Mouse (Mus musculus): ENCODE results near the gene Rpl18. TPM values are rescaled to one million over a fixed set of nuclear protein-coding genes. Genes with fewer than 3 reads are reported as not detected.

Gene Rpl18
- polyA plus RNA-seq, 1 experiment from 2014 or later: 538 TPM

DNA sequence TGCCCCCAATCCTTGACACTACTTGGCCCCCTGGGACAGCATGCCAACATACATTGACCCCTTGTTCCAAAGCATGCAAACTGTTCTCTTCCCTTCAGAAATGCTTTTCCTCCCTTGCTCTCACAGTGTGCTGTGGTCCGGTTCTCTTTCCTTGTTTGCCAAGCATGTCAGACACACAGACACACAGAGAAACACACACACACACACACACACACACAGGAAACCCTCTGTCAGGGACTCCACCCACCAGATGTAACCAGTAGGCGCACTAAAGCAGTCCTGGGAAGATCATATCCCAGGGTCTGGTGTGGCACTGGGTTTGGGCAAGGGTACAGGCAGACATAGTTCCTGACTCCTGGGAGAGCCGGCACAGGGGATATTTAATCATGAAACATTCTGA is 28.4 kb upstream of the Rpl18 start:
- Histone ChIP-seq H3K4me2 (no peak overlapping the region), H3K9ac (no peak overlapping the region), H3K36me3 (replicated peaks) (no peaks in the 10 kb centered on the region), H3K4me3 (no peak overlapping the region), H3K4me1 (peaks cover 5% of the 10 kb centered on the region; the same call in 1 of the 2 replicates), H3K27ac (no peak overlapping the region), H3K27me3 (replicated peaks) (no peaks in the 10 kb centered on the region), H3K9me3 (no peaks in the 10 kb centered on the region)
- 77% methylated on average over 3 of the region's 3 CpGs for WGBS
- no peak for ATAC-seq (replicated peaks)

DNA sequence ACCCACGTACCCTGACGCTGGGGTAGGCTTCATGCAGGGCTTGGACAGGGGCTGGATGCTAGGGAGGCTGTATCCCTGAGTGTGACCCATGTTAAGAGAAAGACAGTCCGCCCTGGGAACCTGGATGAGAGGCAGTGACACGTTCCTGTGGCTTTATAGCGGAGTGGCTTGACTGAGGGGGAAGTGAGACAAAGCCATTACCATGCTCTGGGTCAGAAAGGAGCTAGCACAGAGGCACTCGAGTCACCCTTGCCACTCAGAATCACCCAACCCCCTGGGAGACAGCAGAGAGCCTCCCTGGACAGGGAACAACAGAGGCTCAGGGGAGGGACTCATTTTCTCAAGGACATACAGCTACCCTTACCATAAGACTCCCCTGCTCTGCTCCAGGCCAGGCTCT is 26.2 kb upstream of the Rpl18 start:
- 64% methylated on average over 6 of the region's 6 CpGs for WGBS
- H3K27ac ChIP-seq: no peak overlapping the region
- no peaks in the 10 kb centered on the region for H3K36me3 ChIP-seq (replicated peaks)
- H3K9me3 ChIP-seq: no peaks in the 10 kb centered on the region
- H3K4me3 ChIP-seq: no peak overlapping the region
- no peak for ATAC-seq (replicated peaks)
- H3K27me3 ChIP-seq (replicated peaks): no peaks in the 10 kb centered on the region
- H3K9ac ChIP-seq: no peak overlapping the region
- no peak overlapping the region for H3K4me2 ChIP-seq
- no peaks in the 10 kb centered on the region for H3K4me1 ChIP-seq

DNA sequence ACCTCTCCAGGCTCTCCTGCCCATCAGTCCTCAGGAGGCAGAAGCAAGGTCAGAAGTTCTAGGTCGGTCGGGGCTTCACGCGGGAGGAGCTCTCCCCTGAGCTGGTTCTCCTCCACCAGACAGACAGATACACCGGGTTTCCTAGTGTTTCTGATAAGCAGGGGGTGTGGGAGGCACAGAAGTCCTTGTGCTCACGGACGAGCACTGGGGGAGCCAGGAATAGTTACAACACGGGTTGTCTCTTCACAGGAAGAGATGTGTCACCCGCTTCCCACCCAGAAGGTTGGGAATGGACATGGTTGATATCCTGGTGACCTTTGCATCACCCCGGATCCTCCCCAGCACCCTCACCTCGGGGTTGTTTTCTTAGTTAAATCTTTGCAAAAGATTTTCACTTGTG is 25.5 kb upstream of the Rpl18 start:
- H3K9ac ChIP-seq: no peak overlapping the region
- H3K27ac ChIP-seq: no peak overlapping the region
- H3K4me1 ChIP-seq: no peaks in the 10 kb centered on the region
- no peak for ATAC-seq (replicated peaks)
- no peaks in the 10 kb centered on the region for H3K36me3 ChIP-seq (replicated peaks)
- H3K4me3 ChIP-seq: no peak overlapping the region
- H3K4me2 ChIP-seq: no peak overlapping the region
- no peaks in the 10 kb centered on the region for H3K27me3 ChIP-seq (replicated peaks)
- WGBS: 75% methylated on average over 11 of the region's 11 CpGs
- H3K9me3 ChIP-seq: no peaks in the 10 kb centered on the region

DNA sequence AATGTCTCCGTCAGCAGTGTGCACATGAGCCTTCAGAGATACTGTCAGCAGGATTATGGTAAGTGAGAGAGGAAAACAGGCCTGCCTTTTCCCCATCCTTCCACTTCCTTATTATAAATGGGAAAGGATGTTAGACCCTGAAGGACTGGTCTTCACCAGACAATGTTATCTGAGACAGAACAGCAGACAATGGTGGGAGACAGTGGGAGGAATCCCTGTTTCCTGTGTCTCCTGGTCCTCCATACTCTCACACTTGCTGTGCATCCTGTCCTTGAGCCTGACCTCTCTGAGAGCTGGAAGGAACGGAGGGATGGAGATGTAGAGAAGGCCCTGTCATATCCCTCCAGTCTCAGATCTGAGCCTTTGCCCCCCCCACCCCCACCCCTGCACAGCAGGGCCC is 22.9 kb upstream of the Rpl18 start:
- 84% methylated on average over 2 of the region's 2 CpGs for WGBS
- Histone ChIP-seq H3K9ac (no peak overlapping the region), H3K36me3 (replicated peaks) (no peaks in the 10 kb centered on the region), H3K4me2 (no peak overlapping the region), H3K4me3 (no peak overlapping the region), H3K4me1 (no peaks in the 10 kb centered on the region), H3K27me3 (replicated peaks) (no peaks in the 10 kb centered on the region), H3K9me3 (no peaks in the 10 kb centered on the region), H3K27ac (no peak overlapping the region)
- no peak for ATAC-seq (replicated peaks)

DNA sequence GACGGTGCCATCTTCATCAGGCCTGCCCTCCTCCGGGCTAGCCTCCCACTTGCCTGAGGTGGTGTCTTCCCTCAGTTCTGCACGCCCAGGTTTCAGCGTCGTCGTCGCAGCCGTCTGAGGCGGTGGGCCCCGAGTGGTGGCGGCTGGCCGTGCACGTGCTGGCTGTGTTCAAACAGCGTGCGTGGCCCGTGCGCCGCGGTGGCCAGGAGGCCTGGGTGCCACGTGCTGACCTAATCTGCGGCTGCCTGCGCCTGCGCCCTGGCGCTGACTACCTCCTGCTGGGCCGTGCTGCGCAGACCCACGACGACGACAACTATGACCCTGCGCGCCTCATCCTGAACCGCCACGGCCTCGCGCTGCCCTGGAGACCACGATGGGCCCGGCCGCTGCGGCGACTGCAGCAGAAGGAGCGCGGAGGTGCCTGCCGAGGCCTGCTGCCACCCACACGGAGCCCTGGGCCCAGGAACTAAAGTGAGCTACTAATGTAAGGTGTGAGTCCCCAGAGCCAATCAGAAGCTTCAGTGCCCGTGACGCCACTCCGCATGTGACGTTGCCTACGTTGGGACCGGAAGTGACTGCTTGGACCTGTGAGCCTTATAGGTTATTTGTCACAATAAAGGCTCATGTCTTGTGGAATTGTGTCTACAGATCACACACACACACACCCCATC is 21.2 kb upstream of the Rpl18 start, which contains the start of gene Sec1:
Gene Sec1, minus strand, starts transcription at position 482 of the 671 bp plus-strand sequence.
- H3K9me3 ChIP-seq: no peaks in the 10 kb centered on the region
- ATAC-seq (replicated peaks): no peak
- H3K4me3 ChIP-seq: no peak within 1 kb of the TSS
- H3K27ac ChIP-seq: no peak within 1 kb of the TSS
- H3K4me1 ChIP-seq: peaks cover 8% of the 10 kb centered on the region; the same call in 1 of the 2 replicates
- WGBS: 91% methylated on average over 50 of the region's 50 CpGs
- H3K9ac ChIP-seq: no peak within 1 kb of the TSS
- no peak within 1 kb of the TSS for H3K4me2 ChIP-seq
- H3K36me3 ChIP-seq (replicated peaks): no peaks in the 10 kb centered on the region
- H3K27me3 ChIP-seq (replicated peaks): no peaks in the 10 kb centered on the region

DNA sequence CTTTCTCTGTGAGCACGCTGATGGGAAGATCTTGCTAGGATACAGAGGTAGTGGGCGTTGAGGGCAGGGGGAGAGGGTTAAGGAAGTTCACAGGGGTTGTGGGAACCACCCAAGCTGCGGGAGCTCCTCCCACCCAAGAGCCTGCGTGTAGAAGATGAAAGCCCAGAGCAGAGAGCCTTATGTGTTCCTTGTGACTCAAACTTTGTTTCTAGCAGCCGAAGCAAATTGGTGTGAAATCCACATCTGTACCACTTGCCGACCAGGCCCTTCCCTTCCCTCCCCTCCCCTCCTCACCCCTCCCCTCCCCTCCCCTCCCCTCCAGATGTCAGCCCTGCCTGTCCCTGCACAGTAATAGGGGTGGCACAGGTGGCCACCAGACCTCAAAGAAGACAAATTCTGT is 20.2 kb upstream of the Rpl18 start:
- H3K27me3 ChIP-seq (replicated peaks): no peaks in the 10 kb centered on the region
- H3K4me3 ChIP-seq: no peak overlapping the region
- 25% methylated on average over 6 of the region's 6 CpGs for WGBS
- H3K9me3 ChIP-seq: no peaks in the 10 kb centered on the region
- H3K36me3 ChIP-seq (replicated peaks): no peaks in the 10 kb centered on the region
- no peak overlapping the region for H3K27ac ChIP-seq
- no peak overlapping the region for H3K9ac ChIP-seq
- no peak for ATAC-seq (replicated peaks)
- H3K4me1 ChIP-seq: peaks cover 16% of the 10 kb centered on the region; the same call in 1 of the 2 replicates
- no peak overlapping the region for H3K4me2 ChIP-seq

DNA sequence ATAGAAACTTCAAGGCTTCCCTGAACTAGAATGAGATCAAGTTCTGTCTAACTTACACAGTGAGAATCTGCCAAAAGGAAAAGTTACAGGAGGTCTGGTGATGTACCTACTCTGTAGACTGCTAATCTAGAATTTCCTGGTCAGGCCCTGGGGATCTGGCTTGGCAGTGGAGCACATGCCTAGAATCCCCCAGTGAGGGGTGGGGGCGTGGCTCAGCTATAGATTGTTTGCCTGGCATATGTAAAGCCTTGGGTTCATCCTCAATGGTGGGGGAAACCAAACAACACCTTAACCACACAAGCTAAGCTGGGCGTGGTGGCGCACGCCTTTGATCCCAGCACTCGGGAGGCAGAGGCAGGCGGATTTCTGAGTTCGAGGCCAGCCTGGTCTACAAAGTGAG is 17.4 kb upstream of the Rpl18 start:
- 86% methylated on average over 7 of the region's 7 CpGs for WGBS

DNA sequence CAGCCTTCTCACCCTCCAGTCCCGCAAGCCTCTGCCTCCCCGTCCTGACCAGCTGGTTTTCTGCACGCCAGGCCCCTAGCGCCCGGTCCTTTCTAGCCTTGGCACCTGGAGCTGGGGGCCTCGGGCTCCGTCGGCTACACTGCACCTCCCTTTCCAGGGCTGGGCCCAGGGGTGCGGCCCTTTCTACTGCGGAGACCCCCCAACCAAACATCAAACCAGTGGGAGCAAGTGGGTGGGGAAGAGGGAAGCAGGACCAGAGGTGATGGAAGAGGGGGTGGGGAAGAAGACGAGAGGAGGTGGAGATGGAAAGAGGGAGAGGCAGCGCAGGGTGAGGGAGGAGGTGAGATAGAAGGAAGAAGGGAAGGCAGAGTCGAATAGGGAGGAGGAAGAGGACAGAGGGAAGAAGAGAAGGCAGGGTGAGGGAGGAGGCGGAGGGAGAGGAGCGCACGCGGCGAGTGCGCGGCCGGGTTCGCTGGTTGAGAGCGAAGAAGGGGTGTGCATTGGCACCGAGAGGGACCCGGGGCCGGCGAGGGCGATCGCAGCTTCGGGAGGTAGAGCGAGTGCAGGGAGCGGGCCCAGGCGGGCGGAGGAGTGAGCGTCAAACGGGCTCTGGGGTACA is 15.6 kb upstream of the Rpl18 start, which contains the start of gene Car11:
Gene Car11, plus strand, starts transcription at position 321 of the 619 bp plus-strand sequence.
- Histone ChIP-seq H3K9me3 (no peaks in the 10 kb centered on the region), H3K27ac (peak within 1 kb of the TSS; percentile 85), H3K4me2 (peak within 1 kb of the TSS; percentile 88), H3K27me3 (replicated peaks) (no peaks in the 10 kb centered on the region), H3K4me1 (peaks cover 47% of the 10 kb centered on the region), H3K36me3 (replicated peaks) (no peaks in the 10 kb centered on the region), H3K4me3 (peak within 1 kb of the TSS; percentile 55), H3K9ac (peak within 1 kb of the TSS; percentile 74)
- 1% methylated on average over 36 of the region's 36 CpGs for WGBS
- ATAC-seq (replicated peaks): peak; percentile 4; the same call in 1 of the 2 replicates

More for the DNA sequence above, 17.4 kb upstream of the Rpl18 start:
- peaks cover 37% of the 10 kb centered on the region for H3K4me1 ChIP-seq
- no peak overlapping the region for H3K27ac ChIP-seq
- H3K4me3 ChIP-seq: no peak overlapping the region
- no peak overlapping the region for H3K9ac ChIP-seq
- no peaks in the 10 kb centered on the region for H3K27me3 ChIP-seq (replicated peaks)
- no peak overlapping the region for H3K4me2 ChIP-seq
- ATAC-seq (replicated peaks): no peak
- no peaks in the 10 kb centered on the region for H3K36me3 ChIP-seq (replicated peaks)
- no peaks in the 10 kb centered on the region for H3K9me3 ChIP-seq

DNA sequence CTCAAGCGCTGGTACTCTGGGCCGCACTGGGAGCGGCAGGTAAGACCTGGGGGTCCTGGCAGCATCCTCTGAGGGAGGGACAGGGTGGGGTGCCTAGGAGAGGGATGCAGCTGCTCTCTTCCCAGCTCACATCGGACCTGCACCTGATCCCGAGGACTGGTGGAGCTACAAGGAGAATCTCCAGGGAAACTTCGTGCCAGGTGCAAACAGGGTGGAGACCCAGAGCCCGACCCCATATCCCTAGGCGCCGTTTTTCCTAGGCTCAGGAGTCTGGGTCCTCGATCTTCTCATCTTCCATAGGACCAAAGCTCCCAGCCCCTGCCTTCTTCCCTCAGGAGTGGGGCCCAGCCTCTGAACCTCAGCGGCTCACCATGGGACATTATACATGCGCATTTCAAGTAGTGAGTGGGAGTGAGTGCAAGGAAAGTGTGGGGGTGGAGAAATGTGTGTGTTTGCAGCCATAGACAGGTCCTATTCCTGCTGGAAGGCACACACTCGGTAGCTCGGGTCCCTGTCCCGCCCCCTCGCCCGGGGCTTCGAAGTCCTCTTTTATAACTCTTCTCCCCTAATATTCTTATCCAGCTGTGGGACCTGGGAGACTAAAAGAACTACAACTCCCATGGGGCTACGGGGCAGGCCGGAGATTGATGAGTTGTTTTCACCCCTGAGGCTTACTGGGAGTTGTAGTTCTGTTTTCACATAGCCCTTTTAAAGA is 14.8 kb upstream of the Rpl18 start:
- H3K4me1 ChIP-seq: peaks cover 52% of the 10 kb centered on the region
- under 1% methylated on average over 20 of the region's 20 CpGs for WGBS
- H3K36me3 ChIP-seq (replicated peaks): no peaks in the 10 kb centered on the region
- peak overlapping the region; percentile 55 for H3K4me3 ChIP-seq
- H3K4me2 ChIP-seq: peak overlapping the region; percentile 88
- ATAC-seq (replicated peaks): peak; percentile 5
- no peaks in the 10 kb centered on the region for H3K27me3 ChIP-seq (replicated peaks)
- no peaks in the 10 kb centered on the region for H3K9me3 ChIP-seq
- H3K27ac ChIP-seq: peak overlapping the region; percentile 85
- H3K9ac ChIP-seq: peak overlapping the region; percentile 74

DNA sequence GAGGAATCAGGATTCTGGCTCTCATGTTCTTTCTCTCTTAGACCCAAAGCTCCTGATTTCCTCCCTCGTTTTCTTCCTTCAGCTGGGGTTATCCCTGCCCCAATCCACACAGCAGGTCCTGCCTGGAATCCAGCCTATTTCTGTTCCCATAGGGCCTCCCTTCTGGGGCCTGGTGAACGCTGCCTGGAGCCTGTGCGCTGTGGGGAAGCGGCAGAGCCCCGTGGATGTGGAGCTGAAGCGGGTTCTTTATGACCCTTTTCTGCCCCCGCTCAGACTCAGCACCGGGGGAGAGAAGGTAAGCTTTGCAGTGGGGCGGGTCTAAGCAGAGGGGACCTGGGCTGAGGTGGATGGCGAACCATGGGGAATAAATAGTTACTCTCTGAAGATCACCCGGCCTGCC is 14.2 kb upstream of the Rpl18 start:
- Histone ChIP-seq H3K4me1 (peaks cover 58% of the 10 kb centered on the region), H3K27me3 (replicated peaks) (no peaks in the 10 kb centered on the region), H3K27ac (peak overlapping the region; percentile 85), H3K4me2 (peak overlapping the region; percentile 88), H3K4me3 (peak overlapping the region; percentile 55), H3K36me3 (replicated peaks) (no peaks in the 10 kb centered on the region), H3K9me3 (no peaks in the 10 kb centered on the region), H3K9ac (peak overlapping the region; percentile 7; the same call in 1 of the 2 replicates)
- no peak for ATAC-seq (replicated peaks)
- 25% methylated on average over 11 of the region's 11 CpGs for WGBS

DNA sequence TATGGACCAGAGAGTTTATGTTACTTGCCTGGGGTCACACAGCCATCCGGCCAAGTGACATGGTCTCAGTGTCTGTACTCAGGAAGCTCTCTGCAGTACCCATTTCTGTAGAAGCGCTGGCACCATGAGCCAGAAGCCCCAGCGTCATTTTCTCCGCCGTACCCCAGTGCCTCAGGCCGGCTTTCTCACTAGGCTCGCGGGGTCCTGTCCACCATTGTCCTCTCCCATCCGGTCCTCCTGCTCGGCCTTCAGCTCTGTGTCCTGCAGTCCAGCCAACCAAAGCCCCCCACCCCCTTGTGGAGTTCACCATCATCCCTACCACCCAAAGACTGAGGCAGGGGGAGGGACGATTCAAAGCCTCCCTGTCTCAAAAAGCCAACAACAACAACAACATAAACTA is 13.7 kb upstream of the Rpl18 start:
- H3K4me3 ChIP-seq: no peak overlapping the region
- no peak overlapping the region for H3K27ac ChIP-seq
- H3K4me1 ChIP-seq: peaks cover 63% of the 10 kb centered on the region
- no peak for ATAC-seq (replicated peaks)
- 84% methylated on average over 11 of the region's 11 CpGs for WGBS
- peak overlapping the region; percentile 88 for H3K4me2 ChIP-seq
- no peaks in the 10 kb centered on the region for H3K36me3 ChIP-seq (replicated peaks)
- H3K9ac ChIP-seq: peak overlapping the region; percentile 7; the same call in 1 of the 2 replicates
- no peaks in the 10 kb centered on the region for H3K9me3 ChIP-seq
- no peaks in the 10 kb centered on the region for H3K27me3 ChIP-seq (replicated peaks)

DNA sequence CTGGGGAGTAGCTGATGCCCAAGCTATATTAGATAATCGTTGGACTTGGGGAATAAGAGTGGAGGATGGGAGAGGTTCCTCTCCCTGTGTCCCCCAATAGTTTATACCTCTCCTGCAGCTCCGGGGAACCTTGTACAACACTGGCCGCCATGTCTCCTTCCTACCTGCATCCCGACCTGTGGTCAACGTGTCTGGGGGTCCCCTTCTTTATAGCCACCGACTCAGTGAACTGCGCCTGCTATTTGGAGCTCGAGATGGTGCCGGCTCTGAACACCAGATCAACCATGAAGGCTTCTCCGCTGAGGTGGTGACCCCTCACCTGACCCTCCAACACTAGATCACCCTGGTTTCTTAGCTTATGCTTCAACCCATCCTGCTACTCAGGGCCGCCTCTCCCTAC is 12.9 kb upstream of the Rpl18 start:
- Histone ChIP-seq H3K27ac (no peak overlapping the region), H3K4me1 (peaks cover 70% of the 10 kb centered on the region), H3K36me3 (replicated peaks) (no peaks in the 10 kb centered on the region), H3K4me2 (peak overlapping the region; percentile 91; the same call in 1 of the 2 replicates), H3K4me3 (no peak overlapping the region), H3K9me3 (no peaks in the 10 kb centered on the region), H3K27me3 (replicated peaks) (no peaks in the 10 kb centered on the region), H3K9ac (no peak overlapping the region)
- no peak for ATAC-seq (replicated peaks)
- WGBS: 93% methylated on average over 11 of the region's 11 CpGs

Measured in midbrain, embryonic 15.5 days (tissue).